Mouse (Mus musculus): Measurements from ENCODE around the gene Nol4l. TPM values are rescaled to one million over a fixed set of nuclear protein-coding genes. Genes with fewer than 3 reads are reported as not detected.

Nol4l gene
- polyA plus RNA-seq, 1 experiment from 2014 or later: 36.8 TPM

DNA sequence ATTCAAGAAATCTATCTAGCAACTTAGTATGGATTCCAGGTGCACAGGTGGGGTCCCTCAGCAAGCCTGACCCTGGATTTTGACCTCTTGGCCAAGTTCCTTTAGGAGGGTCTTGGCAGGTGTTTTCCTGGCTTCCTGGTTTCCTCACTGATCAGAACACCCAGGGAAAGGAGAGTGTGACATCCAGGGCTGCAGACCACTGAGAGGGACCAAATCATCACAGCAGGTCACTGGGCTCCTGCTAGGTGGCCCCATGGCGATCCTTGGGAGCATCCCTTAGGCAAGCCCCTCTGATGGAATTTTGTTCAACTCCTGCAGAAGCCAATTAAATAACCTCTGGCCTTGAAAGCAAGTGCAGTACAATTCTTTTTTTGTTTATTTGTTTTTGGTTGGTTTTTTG is 39.7 kb downstream of the Nol4l start:
- peaks cover 34% of the 10 kb centered on the region for H3K27me3 ChIP-seq
- H3K4me3 ChIP-seq: no peak overlapping the region
- no peak overlapping the region for H3K27ac ChIP-seq
- 68% methylated on average over 1 of the region's 1 CpGs for WGBS
- no peaks in the 10 kb centered on the region for H3K36me3 ChIP-seq
- H3K4me2 ChIP-seq (replicated peaks): no peak overlapping the region
- H3K9ac ChIP-seq: no peak overlapping the region
- H3K9me3 ChIP-seq (replicated peaks): no peaks in the 10 kb centered on the region
- no peak for ATAC-seq (ENCODE audit: low FRiP score)
- H3K4me1 ChIP-seq: peaks cover 41% of the 10 kb centered on the region

DNA sequence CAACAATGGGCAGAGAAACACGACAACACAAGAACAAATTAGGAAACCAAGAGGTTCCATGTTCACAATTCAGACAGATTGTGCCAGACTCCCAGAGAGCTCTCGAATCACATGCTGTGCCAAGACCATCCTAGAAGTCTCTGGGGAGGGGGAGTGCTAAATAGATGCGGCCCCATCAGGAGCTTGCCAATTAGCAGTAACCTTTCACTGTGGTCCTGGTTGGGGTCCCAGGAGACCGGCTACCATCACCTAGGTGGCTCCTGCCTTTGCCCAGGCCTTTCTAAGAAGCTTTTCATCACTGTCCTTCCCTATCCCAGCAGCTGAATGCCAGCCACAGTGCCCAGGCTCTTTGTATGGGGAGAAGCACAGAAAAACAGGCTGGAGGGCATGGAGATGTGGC is 45.7 kb downstream of the Nol4l start:
- Histone ChIP-seq H3K4me2 (replicated peaks) (peak overlapping the region; percentile 38; the same call in 1 of the 2 replicates), H3K4me1 (peaks cover 31% of the 10 kb centered on the region), H3K27me3 (peaks cover 21% of the 10 kb centered on the region; the same call in 1 of the 2 replicates), H3K9ac (no peak overlapping the region; the same call in 1 of the 2 replicates), H3K27ac (peak overlapping the region; percentile 85), H3K4me3 (no peak overlapping the region), H3K36me3 (no peaks in the 10 kb centered on the region), H3K9me3 (replicated peaks) (no peaks in the 10 kb centered on the region)
- ATAC-seq (ENCODE audit: low FRiP score): peak; percentile 49
- WGBS: 32% methylated on average over 4 of the region's 4 CpGs

DNA sequence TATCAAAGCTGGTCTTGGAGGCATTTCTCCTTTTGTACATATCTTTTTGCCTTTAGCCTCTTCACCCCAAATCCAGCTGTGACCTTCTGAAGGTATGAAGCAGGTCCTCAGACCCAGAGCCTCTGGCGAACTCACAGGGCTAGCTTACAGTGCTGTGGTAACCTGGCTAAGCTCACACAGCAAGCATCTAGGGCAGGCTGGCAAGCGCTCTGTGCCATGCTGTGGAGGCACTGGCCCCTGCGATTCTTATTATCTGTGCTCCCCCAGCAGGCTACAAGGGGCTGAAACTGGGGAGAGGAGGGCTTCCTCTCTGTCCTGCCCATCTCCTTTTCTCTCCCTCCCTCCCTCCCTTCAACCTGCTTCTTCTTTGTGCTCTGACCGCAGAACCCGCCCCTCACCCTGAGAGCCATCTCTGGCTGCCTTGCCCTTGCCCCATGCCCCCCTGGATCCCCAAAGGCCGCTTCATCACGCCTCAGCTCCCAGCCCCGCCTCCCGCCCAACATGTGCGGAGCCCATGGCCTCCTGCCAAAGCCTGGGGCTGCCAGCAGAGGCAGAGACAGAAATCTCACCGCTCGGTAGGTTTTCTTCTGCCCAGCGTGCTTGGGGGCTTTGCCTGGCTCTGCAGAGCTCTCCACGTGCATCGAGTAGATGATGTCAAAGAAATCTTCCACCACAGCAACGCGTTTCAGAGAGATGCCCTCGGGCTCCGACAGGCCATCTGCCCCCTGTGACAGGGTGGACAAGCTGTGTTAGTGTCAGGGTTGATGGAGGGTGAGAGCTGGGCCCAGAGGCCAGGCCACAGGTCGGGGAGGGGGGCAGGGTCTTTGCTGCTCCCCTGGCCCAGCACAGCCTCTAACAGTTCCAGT is 46.4 kb downstream of the Nol4l start:
- Histone ChIP-seq H3K4me3 (no peak overlapping the region), H3K27me3 (peaks cover 19% of the 10 kb centered on the region; the same call in 1 of the 2 replicates)
- peak; percentile 66 for ATAC-seq (ENCODE audit: low FRiP score)

DNA sequence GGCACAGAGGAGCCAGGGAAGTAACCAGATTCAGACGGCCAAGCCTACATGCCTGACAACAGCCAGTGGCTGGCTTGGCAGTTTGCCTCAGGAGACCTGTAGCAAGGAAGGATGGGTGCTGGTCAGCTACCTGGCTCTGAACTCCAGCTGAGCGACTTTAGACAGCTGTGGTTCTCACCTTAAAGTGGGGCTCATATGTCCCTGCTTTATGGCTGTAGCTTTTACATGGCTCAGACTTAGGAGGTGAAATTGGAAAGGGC is 48.0 kb downstream of the Nol4l start:
- H3K27ac ChIP-seq: no peak overlapping the region
- no peak for ATAC-seq (ENCODE audit: low FRiP score)
- H3K9me3 ChIP-seq (replicated peaks): no peaks in the 10 kb centered on the region
- no peak overlapping the region for H3K4me2 ChIP-seq (replicated peaks)
- peaks cover 31% of the 10 kb centered on the region for H3K4me1 ChIP-seq
- H3K36me3 ChIP-seq: no peaks in the 10 kb centered on the region
- WGBS: 81% methylated on average over 2 of the region's 2 CpGs
- no peak overlapping the region for H3K4me3 ChIP-seq
- peaks cover 19% of the 10 kb centered on the region; the same call in 1 of the 2 replicates for H3K27me3 ChIP-seq
- no peak overlapping the region for H3K9ac ChIP-seq

More for the DNA sequence above, 46.4 kb downstream of the Nol4l start:
- Histone ChIP-seq H3K9ac (peak overlapping the region; percentile 8), H3K36me3 (no peaks in the 10 kb centered on the region), H3K4me2 (replicated peaks) (peak overlapping the region; percentile 38), H3K4me1 (peaks cover 31% of the 10 kb centered on the region), H3K27ac (peak overlapping the region; percentile 85), H3K9me3 (replicated peaks) (no peaks in the 10 kb centered on the region)
- 6% methylated on average over 20 of the region's 20 CpGs for WGBS

DNA sequence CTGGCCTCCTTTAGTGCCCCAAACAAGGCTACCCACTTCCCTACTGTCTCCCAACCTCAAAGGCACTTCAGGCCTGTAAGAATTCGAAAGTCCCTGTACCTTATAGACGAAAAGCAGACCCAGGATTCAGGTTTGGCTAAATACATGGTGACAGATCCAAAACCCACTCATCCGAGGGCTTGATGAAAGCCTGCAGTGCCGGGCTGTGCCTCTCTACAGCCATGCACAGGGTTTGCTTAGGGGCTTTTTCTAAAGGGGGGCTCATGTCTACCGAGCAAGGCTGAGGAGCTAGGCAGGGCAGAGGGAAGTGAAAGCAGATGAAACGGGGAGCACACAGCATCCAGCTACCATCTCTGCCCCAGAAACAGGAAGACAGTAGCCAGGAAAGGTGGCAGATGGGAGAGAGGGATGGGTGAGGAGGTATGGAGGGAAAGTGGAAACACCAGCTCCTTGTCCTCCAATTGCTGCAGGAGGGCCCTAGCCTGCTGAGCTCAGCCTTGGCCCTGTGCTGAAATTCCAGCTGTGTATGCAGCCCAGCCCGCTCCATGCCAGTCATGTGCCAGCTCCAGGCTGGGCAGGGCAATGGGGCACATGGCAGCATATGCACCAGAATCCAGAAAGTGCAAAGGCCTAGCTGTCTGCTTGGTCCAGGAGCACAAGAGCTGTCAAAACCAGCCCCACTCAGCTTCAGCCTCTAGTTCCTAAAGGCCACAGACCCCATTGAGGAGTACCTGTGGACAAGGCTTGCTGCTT is 48.5 kb downstream of the Nol4l start:
- no peak overlapping the region for H3K9ac ChIP-seq
- no peaks in the 10 kb centered on the region for H3K9me3 ChIP-seq (replicated peaks)
- H3K36me3 ChIP-seq: no peaks in the 10 kb centered on the region
- WGBS: 64% methylated on average over 7 of the region's 7 CpGs
- H3K4me3 ChIP-seq: no peak overlapping the region
- no peak overlapping the region for H3K4me2 ChIP-seq (replicated peaks)
- ATAC-seq (ENCODE audit: low FRiP score): no peak
- peaks cover 33% of the 10 kb centered on the region for H3K4me1 ChIP-seq
- H3K27me3 ChIP-seq: peaks cover 19% of the 10 kb centered on the region; the same call in 1 of the 2 replicates
- no peak overlapping the region for H3K27ac ChIP-seq

DNA sequence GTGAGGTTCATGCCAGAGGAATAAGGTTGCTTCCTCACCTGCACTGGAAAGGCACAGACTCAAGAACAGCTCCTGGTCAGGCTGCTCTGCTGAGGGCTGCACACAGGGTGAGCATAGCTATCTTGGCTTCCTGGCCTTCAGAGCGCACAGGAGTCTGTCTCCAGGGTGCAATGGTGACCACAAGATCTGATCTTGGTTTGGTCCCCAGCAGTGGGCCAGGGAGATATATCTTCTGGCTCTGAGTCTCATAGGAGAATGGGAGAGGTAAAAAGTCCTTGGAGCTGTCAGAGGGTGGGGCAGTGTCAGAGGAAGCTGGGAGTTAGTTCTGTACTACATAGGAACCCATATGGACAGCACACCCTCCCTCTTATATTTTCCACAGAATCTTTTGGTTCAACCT is 50.3 kb downstream of the Nol4l start:
- Histone ChIP-seq H3K9ac (no peak overlapping the region), H3K4me2 (replicated peaks) (no peak overlapping the region), H3K4me1 (peaks cover 48% of the 10 kb centered on the region), H3K4me3 (no peak overlapping the region), H3K27me3 (peaks cover 17% of the 10 kb centered on the region; the same call in 1 of the 2 replicates), H3K9me3 (replicated peaks) (no peaks in the 10 kb centered on the region), H3K36me3 (no peaks in the 10 kb centered on the region), H3K27ac (no peak overlapping the region)
- no peak for ATAC-seq (ENCODE audit: low FRiP score)
- 85% methylated on average over 1 of the region's 1 CpGs for WGBS

DNA sequence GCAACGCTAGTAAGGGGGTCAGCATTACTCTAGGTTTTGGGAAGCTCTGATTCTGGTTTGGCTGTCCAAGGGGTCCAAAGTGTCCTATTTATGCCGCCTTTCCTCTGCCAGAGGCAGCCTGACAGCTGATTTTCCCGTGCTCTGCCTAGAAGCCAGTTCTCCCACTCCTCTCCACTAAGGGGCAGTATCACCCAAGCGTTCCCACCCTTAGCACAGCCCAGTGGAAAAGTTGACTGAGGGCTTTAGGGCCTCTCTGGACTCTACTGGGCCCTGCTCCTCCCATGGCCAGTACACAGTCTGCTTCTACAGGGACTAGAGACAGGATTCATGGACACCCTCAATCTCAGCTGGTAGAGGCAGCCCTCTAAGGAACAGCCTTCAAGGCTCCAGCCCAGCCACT is 51.2 kb downstream of the Nol4l start:
- peak; percentile 61 for ATAC-seq (ENCODE audit: low FRiP score)
- 6% methylated on average over 4 of the region's 4 CpGs for WGBS
- Histone ChIP-seq H3K4me1 (peaks cover 39% of the 10 kb centered on the region), H3K9me3 (replicated peaks) (no peaks in the 10 kb centered on the region), H3K9ac (no peak overlapping the region), H3K4me2 (replicated peaks) (no peak overlapping the region), H3K27me3 (peaks cover 16% of the 10 kb centered on the region; the same call in 1 of the 2 replicates), H3K4me3 (no peak overlapping the region), H3K27ac (no peak overlapping the region), H3K36me3 (no peaks in the 10 kb centered on the region)

DNA sequence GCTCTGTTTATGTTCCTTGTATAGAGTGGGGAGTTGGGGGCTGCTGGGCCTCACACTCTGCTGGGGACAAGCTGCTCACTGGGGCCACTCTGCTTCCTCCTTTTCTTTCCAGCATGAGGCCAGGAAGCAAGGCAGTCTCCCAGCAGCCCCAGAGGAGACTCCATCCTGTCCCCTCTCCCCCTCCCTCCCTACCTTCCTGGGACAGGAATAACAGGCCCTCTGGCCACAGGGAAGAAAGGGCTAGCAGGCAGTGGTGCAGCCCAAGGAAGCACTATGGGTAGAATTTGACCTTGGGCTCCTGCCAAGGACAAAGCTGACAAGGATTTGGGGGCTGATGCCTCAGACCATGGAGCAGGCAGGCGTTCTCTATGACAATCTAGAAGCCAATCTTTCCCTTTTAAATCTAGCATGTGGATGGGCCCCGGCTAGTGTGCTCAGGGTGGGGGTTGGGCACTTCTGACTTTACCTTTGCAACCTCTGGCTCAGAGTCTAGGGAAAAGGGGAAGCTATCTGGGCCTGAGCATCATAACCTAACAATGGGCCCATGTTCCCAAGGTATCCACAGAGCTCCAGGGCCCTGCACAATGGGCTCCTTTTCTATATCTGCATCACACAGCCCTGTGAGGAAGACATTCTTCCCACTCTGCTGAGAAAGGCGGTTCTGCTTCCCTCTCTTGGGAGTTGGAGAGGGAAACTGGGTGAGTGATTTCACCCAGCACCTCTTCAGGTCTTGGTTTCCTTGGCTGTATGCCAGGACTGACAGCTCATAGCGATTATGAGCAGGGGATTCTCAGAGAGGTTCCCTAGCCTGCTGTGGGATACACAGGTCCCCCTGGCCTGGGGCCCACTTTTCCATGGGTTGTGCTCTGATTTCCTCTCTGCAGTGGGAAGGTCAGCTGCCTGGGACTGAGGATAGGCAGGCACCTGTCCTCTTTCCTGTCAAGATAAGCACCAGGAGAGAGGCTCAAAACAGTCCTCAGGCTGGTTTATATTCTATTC is 54.4 kb downstream of the Nol4l start:
- ATAC-seq (ENCODE audit: low FRiP score): no peak
- Histone ChIP-seq H3K27ac (peak overlapping the region; percentile 41), H3K27me3 (0 out of 2 replicates have a peak, but pooled peaks cover 2% of the 10 kb centered on the region), H3K4me2 (replicated peaks) (no peak overlapping the region), H3K9ac (no peak overlapping the region), H3K9me3 (replicated peaks) (no peaks in the 10 kb centered on the region), H3K4me3 (no peak overlapping the region), H3K4me1 (peaks cover 21% of the 10 kb centered on the region), H3K36me3 (no peaks in the 10 kb centered on the region)
- WGBS: 43% methylated on average over 4 of the region's 4 CpGs

DNA sequence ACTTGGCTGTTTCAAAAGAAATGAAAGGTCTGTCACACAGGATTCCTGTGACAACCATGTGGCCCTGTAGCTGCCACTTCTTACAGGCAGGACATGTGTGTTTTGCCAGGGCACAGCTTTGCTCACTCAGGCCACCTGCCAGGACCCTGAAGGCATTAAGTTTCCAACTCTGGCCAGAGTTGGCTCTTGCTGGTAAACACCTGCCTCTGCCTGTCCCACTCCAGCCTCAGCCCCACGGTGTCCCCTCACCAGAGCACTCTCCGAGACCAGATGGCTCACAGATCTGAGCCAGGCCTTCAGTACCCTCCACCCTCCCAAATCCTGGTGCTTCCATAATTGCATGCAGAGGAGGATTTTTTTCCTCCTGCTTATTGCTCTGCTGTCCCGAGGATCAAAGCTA is 58.8 kb downstream of the Nol4l start:
- WGBS: 53% methylated on average over 3 of the region's 3 CpGs
- Histone ChIP-seq H3K4me1 (peaks cover 34% of the 10 kb centered on the region), H3K9me3 (replicated peaks) (no peaks in the 10 kb centered on the region), H3K27ac (no peak overlapping the region), H3K4me2 (replicated peaks) (no peak overlapping the region), H3K9ac (no peak overlapping the region), H3K27me3 (no peaks in the 10 kb centered on the region), H3K4me3 (no peak overlapping the region), H3K36me3 (no peaks in the 10 kb centered on the region)
- no peak for ATAC-seq (ENCODE audit: low FRiP score)

DNA sequence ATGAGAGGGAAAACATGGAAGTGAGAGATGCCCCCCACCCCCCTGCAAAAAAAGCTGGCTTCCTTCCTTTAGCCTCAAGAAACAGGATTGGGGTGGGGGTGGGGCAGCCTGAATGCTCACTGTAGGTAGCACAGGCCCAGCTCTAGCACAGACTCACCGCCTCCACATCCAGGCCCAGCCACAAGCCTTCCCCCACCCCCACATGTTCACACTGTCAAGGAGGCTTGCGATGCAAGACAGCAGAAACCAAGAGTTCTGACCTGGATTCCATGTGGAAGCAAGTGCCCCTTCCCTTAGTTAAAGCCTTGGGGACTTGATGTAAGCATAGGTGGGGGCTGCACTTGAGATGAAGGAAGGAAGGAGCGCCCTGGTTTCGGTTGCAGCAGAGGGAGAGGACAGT is 60.0 kb downstream of the Nol4l start:
- 0 out of 2 replicates have a peak overlapping the region, but pooled peaks have one; percentile 33 for H3K9ac ChIP-seq
- ATAC-seq (ENCODE audit: low FRiP score): 0 out of 2 replicates have a peak, but pooled peaks have one; percentile 32
- H3K4me1 ChIP-seq: peaks cover 22% of the 10 kb centered on the region
- no peaks in the 10 kb centered on the region for H3K9me3 ChIP-seq (replicated peaks)
- no peaks in the 10 kb centered on the region for H3K36me3 ChIP-seq
- no peak overlapping the region for H3K4me3 ChIP-seq
- peak overlapping the region; percentile 55 for H3K27ac ChIP-seq
- WGBS: 49% methylated on average over 4 of the region's 4 CpGs
- no peak overlapping the region for H3K4me2 ChIP-seq (replicated peaks)
- no peaks in the 10 kb centered on the region for H3K27me3 ChIP-seq

DNA sequence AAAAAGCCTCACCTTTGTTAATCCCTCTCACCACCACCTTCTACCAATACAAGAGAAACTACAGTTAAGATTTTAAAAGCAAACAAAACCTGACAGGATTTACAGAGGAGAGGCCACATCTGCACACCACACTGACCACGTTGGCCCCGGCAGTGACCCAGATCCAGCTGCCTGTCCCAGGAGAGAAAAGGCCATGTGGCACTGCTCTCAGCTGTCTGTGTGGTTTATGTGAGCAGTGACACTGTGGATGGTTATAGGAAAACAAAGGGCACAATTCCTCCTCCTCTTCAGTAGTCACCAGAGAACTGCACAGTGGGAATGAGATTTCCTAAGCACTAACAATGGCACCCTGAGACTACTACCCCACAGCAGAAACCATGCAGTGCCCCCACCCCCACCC is 60.5 kb downstream of the Nol4l start:
- peaks cover 19% of the 10 kb centered on the region for H3K4me1 ChIP-seq
- H3K4me2 ChIP-seq (replicated peaks): no peak overlapping the region
- H3K4me3 ChIP-seq: no peak overlapping the region
- peak; percentile 16; the same call in 1 of the 2 replicates for ATAC-seq (ENCODE audit: low FRiP score)
- no peaks in the 10 kb centered on the region for H3K27me3 ChIP-seq
- WGBS: 31% methylated on average over 2 of the region's 2 CpGs
- 0 out of 2 replicates have a peak overlapping the region, but pooled peaks have one; percentile 33 for H3K9ac ChIP-seq
- H3K9me3 ChIP-seq (replicated peaks): no peaks in the 10 kb centered on the region
- H3K36me3 ChIP-seq: no peaks in the 10 kb centered on the region
- H3K27ac ChIP-seq: no peak overlapping the region; the same call in 1 of the 2 replicates

Data from hindbrain, embryonic 12.5 days (tissue).